Mouse (Mus musculus): ENCODE results near the gene Crhbp.

Crhbp gene

GRCm38 (mm10) chr13:95418575-95419203 is 26.0 kb downstream of the Crhbp start:
- DNase-seq: no peak

DNA sequence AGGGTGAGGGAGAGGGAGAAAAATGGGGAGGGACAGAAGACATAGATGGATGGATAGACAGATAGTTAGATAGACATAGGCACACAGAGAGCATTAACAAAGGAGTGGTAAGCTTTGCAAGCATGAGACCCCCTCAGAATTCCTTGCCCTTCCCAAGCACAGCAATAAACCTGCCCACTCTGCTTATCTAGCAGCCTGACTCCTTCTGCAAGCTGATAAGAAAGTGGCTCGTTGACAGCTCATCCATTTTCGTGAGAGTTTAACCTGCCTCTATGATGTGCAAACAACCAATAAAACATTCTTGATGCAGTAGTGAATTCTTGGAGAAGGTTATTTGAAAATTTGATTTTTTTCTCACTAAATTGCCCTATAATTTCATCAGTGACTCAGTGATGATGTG is 32.5 kb downstream of the Crhbp start:
- DNase-seq: no peak

DNA sequence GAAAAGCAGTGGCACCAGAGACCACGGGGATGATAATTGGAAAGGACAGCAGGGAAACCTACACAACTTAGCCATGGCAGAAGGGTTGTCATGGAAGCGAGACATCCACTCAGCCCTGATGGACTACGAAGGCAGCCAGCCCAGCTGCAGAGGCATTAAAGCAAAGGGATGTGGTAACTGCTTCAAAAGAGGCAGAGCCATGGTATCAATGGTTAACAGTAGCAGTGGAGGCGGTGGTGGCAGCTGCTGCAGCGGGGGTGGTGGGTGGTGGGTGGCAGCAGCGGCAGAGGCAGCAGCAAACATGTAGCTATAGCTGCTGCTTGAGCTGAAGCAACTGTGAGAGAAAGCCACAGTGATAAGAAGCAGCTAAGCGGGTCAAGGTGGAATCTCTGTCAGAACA is 51.5 kb downstream of the Crhbp start:
- no peak for DNase-seq

- peak; percentile 90 for DNase-seq
These were observed 54.6 kb downstream of the Crhbp start for GRCm38 (mm10) chr13:95389866-95390865.

GRCm38 (mm10) chr13:95388226-95388625 is 56.5 kb downstream of the Crhbp start:
- no peak for DNase-seq

DNA sequence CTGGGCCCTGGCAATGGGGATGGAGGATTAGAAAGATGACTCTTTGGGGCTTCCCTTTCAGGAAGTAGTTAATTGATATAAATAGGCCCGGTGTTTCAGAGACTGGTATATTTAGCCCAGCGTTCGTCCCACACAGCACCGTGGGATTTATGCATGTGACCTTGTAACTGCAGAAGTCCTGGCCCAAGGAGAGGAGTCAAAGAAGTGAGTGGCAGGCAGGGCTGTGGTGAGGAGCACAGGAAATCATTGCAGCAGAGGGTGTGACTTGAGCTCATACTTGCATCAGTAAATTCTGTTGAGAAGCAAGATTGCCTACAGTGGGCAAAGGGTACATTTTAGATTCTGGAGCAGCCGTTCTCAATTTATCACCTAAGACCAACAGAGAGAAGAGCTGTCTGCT is 62.3 kb downstream of the Crhbp start:
- no peak for DNase-seq

Data from right cerebral cortex, postnatal 4 days (tissue).